Mouse (Mus musculus) hindbrain, embryonic 14.5 days (tissue): ENCODE measurements around the gene Sfrp2. TPM values are rescaled to one million over a fixed set of nuclear protein-coding genes. Genes with fewer than 3 reads are reported as not detected.

Source experiments
- ATAC-seq: fragments of 200-750 bp; cut with Nextera tagmentation; 2 replicates; pipeline ENCODE4 v1.8.0; 2017; ENCODE audit warnings: moderate number of reproducible peaks, mild to moderate bottlenecking, moderate TSS enrichment, moderate library complexity; ENCODE audit not compliant: low FRiP score
- DNase-seq: peaks from one replicate; pipeline ENCODE4 v3.0.0-alpha.2; 2015; ENCODE audit warnings: low spot score
- H3K27ac ChIP-seq: fragments of 300-500 bp; sonication (generic); 2 replicates; pipeline ENCODE4 v1.5.1; 2014; ENCODE audit warnings: mild to moderate bottlenecking, moderate library complexity
- H3K27me3 ChIP-seq: fragments of 300-500 bp; sonication (generic); 2 replicates; pipeline ENCODE4 v1.6.1; 2014; ENCODE audit warnings: mild to moderate bottlenecking, low read length, mixed read lengths; ENCODE audit not compliant: control insufficient read depth, insufficient read depth
- H3K36me3 ChIP-seq: fragments of 300-500 bp; sonication (generic); replicated peaks from 2 replicates; pipeline ENCODE4 v1.6.1; 2014; ENCODE audit not compliant: control insufficient read depth, insufficient read depth
- H3K4me1 ChIP-seq: fragments of 300-500 bp; sonication (generic); replicated peaks from 2 replicates; pipeline ENCODE4 v1.6.1; 2014; ENCODE audit warnings: antibody characterized with exemption, low read length, mixed read lengths; ENCODE audit not compliant: control insufficient read depth, insufficient read depth
- H3K4me2 ChIP-seq: fragments of 300-500 bp; sonication (generic); replicated peaks from 2 replicates; pipeline ENCODE4 v1.6.1; 2014; ENCODE audit warnings: mild to moderate bottlenecking, moderate library complexity
- H3K4me3 ChIP-seq: fragments of 300-500 bp; sonication (generic); replicated peaks from 2 replicates; pipeline ENCODE4 v1.5.1; 2014; ENCODE audit warnings: mild to moderate bottlenecking, low read length
- H3K9ac ChIP-seq: fragments of 300-500 bp; sonication (generic); 2 replicates; pipeline ENCODE4 v1.6.1; 2014
- H3K9me3 ChIP-seq: fragments of 300-500 bp; sonication (generic); 2 replicates; pipeline ENCODE4 v1.6.1; 2016; ENCODE audit warnings: low read length; ENCODE audit not compliant: control insufficient read depth
- WGBS: fragments of 180-500 bp; shearing (Covaris S2); extraction: QIAGEN DNeasy Blood & Tissue Kit; methylation state at CpG from one replicate; pipeline ENCODE4 v1.1.7; 2014; 5-methylcytosine and 5-hydroxymethylcytosine counted together
- polyA plus RNA-seq: library from polyadenylated mRNA; unstranded; fragments of >200 nt; fragmentation: Nextera tagmentation; extraction: Ambion mirVana; gene quantifications from 2 replicates; pipeline ENCODE4 v1.2.1, GENCODE M21; 2014

Gene Sfrp2
- polyA plus RNA-seq, 1 experiment from 2014 or later, result 76.0 TPM

DNA sequence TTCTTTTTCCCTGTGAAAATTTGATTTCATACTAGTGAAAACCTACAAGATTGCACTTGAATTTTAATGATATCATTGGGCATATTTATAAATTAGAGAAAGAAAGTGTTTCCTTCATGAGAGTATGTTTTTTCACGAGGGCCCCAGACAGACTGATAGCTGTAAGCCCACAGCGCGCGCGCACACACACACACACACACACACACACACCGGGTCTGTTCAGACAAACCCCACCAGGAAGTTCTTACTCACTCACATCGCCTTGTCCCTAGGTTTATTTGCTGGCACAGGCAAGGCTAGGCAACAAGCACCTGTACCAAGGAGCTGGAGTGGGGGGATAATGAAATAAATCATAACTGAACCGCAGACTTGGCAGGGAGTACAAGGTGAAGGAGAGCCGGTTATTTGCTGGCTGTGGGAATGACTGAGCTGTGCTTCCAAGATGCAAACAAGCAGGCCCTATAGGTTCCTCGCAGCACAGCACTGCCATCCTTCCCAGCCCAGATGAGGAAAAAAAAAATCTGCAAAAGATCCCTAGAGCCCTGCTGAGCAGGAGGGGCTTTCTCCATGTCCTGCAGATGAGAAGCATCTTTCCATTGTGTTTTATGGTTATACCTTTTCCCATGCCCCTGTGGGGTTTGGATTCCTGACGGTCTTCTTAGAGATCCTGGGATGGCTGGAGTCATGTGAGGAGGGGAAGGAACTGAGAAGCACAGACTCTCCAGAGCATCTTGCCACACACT, 2.3 kb downstream of the Sfrp2 start:
- Histone ChIP-seq H3K27ac (no peak overlapping the region), H3K9me3 (no peaks in the 10 kb centered on the region), H3K36me3 (no peaks in the 10 kb centered on the region), H3K4me3 (peak overlapping the region; percentile 11), H3K9ac (peak overlapping the region; percentile 40), H3K4me1 (peaks cover 27% of the 10 kb centered on the region), H3K4me2 (peak overlapping the region; percentile 93), H3K27me3 (no peaks in the 10 kb centered on the region; the same call in 1 of the 2 replicates)
- DNase-seq, result peak; percentile 38
- WGBS, result 14% methylated on average over 11 of the region's 11 CpGs
- ATAC-seq, result no peak

DNA sequence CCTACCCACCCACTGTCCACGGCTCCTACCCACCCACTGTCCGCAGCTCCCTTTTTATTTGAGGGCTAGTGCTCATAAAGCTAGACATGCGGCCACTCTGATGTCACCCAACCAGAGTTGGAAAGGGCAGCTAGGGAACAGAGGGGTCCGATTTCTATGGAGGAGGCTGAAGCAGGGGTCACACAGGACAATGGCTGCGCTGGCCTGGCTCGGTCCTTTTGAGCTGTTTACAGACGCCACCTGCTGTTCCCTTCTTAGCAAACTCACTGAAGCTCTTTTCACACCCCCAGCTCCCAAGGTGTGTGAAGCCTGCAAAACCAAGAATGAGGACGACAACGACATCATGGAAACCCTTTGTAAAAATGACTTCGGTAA, 2.9 kb downstream of the Sfrp2 start:
- Histone ChIP-seq H3K4me3 (no peak overlapping the region; the same call in 1 of the 2 replicates), H3K4me1 (peaks cover 22% of the 10 kb centered on the region), H3K27ac (no peak overlapping the region), H3K27me3 (no peaks in the 10 kb centered on the region; the same call in 1 of the 2 replicates), H3K9ac (peak overlapping the region; percentile 40), H3K36me3 (no peaks in the 10 kb centered on the region), H3K4me2 (peak overlapping the region; percentile 93), H3K9me3 (no peaks in the 10 kb centered on the region)
- ATAC-seq (no peak), DNase-seq (peak; percentile 44)
- WGBS, result 4% methylated on average over 10 of the region's 10 CpGs

DNA sequence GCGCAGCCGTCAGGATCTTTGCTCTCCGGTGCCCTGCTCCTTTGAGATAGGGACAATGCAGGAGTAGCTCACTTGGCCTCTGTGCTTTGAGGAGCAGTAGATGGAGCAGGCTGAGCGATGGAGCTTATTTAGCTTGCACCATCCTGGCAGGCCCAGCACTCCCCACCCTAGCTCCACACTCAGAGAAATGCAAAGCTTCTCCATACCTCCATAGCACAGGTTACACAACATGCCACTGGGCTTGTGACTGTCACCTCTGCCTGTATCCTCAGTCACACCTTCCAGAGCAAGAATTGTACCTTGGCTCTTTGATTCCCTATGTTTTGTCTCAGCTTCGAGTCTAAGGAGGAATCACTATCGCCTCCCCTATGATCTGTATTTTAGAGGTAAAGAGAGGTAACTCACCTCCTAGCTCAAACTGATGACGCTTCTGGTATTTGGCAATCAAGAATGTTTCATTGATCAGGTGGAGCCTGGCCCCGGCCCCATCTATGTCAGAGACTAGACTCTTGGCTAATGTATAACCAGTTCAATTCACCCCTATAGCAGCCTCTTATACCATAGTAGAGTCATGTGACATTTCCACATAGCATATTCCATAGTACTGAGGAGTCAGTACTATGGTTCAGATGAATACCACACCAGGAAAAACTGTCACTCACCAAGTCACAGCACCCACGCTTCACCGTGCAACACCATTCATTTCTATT, 5.2 kb downstream of the Sfrp2 start:
- 90% methylated on average over 10 of the region's 10 CpGs for WGBS
- no peaks in the 10 kb centered on the region; the same call in 1 of the 2 replicates for H3K27me3 ChIP-seq
- no peak overlapping the region for H3K4me3 ChIP-seq

DNA sequence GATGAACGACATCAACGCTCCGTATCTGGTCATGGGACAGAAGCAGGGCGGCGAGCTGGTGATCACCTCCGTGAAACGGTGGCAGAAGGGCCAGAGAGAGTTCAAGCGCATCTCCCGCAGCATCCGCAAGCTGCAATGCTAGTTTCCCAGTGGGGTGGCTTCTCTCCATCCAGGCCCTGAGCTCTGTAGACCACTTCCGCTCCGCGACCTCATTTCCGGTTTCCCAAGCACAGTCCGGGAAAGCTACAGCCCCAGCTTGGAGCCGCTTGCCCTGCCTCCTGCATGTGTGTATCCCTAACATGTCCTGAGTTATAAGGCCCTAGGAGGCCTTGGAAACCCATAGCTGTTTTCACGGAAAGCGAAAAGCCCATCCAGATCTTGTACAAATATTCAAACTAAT, 7.2 kb downstream of the Sfrp2 start:
- 91% methylated on average over 18 of the region's 18 CpGs for WGBS
- DNase-seq (no peak), ATAC-seq (no peak)
- no peak overlapping the region for H3K4me2 ChIP-seq
- H3K4me3 ChIP-seq, result no peak overlapping the region
- peaks cover 6% of the 10 kb centered on the region; the same call in 1 of the 2 replicates for H3K4me1 ChIP-seq
- no peaks in the 10 kb centered on the region for H3K9me3 ChIP-seq
- no peaks in the 10 kb centered on the region for H3K36me3 ChIP-seq
- no peak overlapping the region for H3K27ac ChIP-seq
- H3K27me3 ChIP-seq, result no peaks in the 10 kb centered on the region
- no peak overlapping the region for H3K9ac ChIP-seq

More for the DNA sequence above, 5.2 kb downstream of the Sfrp2 start:
- DNase-seq (no peak), ATAC-seq (no peak)
- no peaks in the 10 kb centered on the region for H3K36me3 ChIP-seq
- H3K4me1 ChIP-seq, result peaks cover 7% of the 10 kb centered on the region; the same call in 1 of the 2 replicates
- H3K9me3 ChIP-seq, result no peaks in the 10 kb centered on the region
- no peak overlapping the region for H3K27ac ChIP-seq
- H3K9ac ChIP-seq, result no peak overlapping the region
- H3K4me2 ChIP-seq, result no peak overlapping the region

DNA sequence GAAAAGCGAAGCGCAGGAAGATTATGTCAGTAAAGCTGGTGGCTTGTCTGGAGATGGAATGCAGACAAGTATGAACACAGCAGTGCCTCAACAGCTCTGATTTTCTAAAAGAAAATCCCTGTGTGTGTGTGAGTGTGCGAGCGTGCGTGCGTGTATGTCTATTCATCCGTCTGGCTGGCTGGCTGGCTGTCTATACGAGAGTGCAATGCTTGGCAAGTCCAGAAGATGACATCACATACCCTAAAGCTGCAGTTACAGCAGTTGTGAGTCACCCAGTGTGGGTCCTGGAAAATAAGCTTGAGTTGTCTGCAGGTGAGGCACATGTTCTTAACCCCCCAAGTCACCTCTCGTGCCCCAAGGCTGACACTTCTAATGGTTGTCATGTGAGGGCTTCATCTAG, 9.3 kb downstream of the Sfrp2 start:
- H3K9ac ChIP-seq, result no peak overlapping the region
- H3K9me3 ChIP-seq, result no peaks in the 10 kb centered on the region
- DNase-seq (no peak), ATAC-seq (no peak)
- H3K27me3 ChIP-seq, result no peaks in the 10 kb centered on the region
- no peak overlapping the region for H3K27ac ChIP-seq
- no peak overlapping the region for H3K4me3 ChIP-seq
- no peaks in the 10 kb centered on the region for H3K4me1 ChIP-seq
- H3K4me2 ChIP-seq, result no peak overlapping the region
- no peaks in the 10 kb centered on the region for H3K36me3 ChIP-seq
- whole genome bisulfite sequencing, result 75% methylated on average over 9 of the region's 9 CpGs

DNA sequence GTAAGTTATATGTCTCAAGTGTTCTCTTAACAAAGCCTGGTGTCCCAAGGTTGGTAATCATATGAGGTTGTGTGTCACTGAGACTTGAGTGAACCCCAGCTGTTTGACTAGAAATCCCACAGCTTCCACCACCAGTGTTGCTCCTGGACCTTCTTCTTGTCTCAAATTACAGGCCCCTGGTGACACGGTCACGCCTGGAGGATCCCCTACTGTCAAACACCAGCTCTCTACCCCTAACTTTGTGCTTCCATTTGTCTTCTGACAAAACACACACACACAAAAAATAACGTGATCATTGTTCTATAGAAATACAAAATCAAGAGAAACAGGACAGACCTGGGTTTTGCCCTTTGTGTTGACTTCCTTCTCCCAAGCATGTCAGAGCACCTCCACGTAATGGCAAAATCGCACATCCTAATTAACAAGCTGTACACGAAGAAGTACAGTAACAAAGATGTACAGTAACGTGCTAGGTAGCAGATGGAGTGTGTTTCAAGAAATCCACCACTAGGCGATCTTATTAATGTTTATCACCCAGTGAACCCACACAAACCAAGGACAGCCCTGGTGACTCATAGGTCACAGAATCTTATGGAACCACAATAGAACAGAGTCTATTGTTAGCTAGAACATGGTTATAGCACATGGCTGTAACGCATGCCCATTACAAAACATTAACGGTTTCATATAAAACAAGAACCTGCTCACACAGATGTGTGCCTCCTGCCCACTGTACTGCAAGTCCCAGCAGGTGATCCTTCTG, 15.5 kb downstream of the Sfrp2 start:
- H3K36me3 ChIP-seq, result no peaks in the 10 kb centered on the region

DNA sequence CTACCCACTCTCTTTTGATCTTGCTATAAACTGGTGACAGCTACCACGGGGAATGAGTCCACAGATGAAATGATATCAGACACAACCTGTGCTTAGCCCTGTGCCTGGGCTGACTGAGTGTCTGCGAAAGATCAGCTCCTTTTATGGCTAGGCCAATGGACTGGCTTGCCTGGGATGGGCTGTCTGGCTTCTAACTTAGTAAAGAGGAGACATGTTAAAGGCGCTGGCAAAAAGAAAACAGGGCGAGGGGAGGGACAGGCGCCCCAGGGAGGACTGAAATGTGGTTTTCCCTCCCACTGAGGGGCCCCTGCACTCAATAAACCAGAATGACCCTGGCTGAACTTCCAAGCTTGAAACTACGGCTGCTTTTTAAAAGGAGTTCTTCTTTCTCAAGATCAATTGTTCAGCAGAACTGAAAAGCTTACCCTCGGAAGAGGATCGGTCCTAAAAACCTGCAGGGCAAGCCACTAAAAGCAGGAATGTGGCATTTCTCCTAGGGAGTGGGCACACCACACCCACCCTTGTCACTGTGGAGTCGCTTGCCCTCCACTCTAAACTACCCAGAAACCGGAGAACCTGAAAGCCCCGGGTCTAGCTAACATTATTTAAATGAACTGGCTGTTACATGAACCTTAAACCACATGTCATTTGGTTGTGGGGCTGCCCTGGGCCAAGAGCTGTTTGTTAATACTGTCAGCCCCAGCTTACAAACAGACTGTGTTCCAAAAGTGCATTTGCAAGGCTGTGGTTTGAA, 17.8 kb downstream of the Sfrp2 start:
- H3K9ac ChIP-seq, result no peak overlapping the region

More for the DNA sequence above, 15.5 kb downstream of the Sfrp2 start:
- no peaks in the 10 kb centered on the region for H3K27me3 ChIP-seq
- ATAC-seq (no peak), DNase-seq (no peak)
- WGBS, result 83% methylated on average over 10 of the region's 10 CpGs
- H3K4me2 ChIP-seq, result no peak overlapping the region
- no peak overlapping the region for H3K4me3 ChIP-seq
- no peak overlapping the region for H3K27ac ChIP-seq
- no peaks in the 10 kb centered on the region for H3K9me3 ChIP-seq
- H3K9ac ChIP-seq, result no peak overlapping the region
- no peaks in the 10 kb centered on the region for H3K4me1 ChIP-seq

DNA sequence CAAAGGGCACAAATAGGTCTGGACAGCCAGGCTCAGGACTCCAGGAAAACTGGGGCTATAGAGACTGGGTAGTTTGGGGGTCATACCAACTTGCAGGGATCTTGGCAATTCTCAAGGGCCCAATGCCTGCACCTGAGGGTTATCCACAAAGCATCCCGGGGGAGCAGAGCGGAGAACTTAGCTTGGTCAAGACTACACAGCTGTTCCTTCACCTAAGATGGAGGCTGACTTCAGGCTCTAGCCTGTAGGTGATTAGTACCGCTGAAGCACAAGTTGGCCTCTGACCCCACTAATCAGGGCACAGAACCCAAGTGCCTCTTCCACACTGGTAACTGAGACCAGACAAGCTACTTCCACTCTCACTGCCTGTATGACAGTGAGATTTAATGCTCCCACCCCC, 18.6 kb downstream of the Sfrp2 start:
- Histone ChIP-seq H3K36me3 (no peaks in the 10 kb centered on the region), H3K4me2 (no peak overlapping the region), H3K9ac (no peak overlapping the region), H3K4me1 (0 out of 2 replicates have a peak, but pooled peaks cover 3% of the 10 kb centered on the region), H3K4me3 (no peak overlapping the region), H3K27me3 (peaks cover 5% of the 10 kb centered on the region; the same call in 1 of the 2 replicates), H3K27ac (no peak overlapping the region), H3K9me3 (no peaks in the 10 kb centered on the region)
- no peak for DNase-seq
- 72% methylated on average over 3 of the region's 3 CpGs for WGBS
- ATAC-seq, result no peak

More for the DNA sequence above, 17.8 kb downstream of the Sfrp2 start:
- Histone ChIP-seq H3K4me2 (no peak overlapping the region), H3K27ac (no peak overlapping the region), H3K36me3 (no peaks in the 10 kb centered on the region), H3K4me3 (no peak overlapping the region), H3K27me3 (peaks cover 3% of the 10 kb centered on the region; the same call in 1 of the 2 replicates), H3K9me3 (no peaks in the 10 kb centered on the region), H3K4me1 (no peaks in the 10 kb centered on the region)
- 10% methylated on average over 11 of the region's 11 CpGs for WGBS
- ATAC-seq (0 out of 2 replicates have a peak, but pooled peaks have one; percentile 24), DNase-seq (no peak)
